Mouse (Mus musculus): Measurements from ENCODE around the gene Xylt1.

The Xylt1 gene

DNA sequence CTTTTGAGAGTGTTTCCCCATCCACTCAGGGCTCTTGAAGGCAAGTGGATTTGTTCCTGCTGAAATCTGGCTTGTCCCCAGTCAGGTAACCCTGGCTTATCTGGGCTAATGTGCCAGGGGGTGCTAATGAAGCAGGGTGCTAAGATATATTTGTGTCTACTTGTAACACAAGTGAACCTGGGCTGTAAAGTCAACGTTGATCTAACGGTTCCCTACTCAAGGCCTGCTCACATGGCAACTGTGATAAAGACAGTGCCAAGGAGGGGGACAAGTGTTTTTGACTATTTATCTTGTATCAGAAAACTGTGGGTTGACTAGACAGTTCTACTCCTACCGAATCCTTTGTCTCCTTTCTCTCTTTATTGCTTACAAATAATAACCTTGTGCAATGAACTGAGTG, 8.3 kb downstream of the Xylt1 start:
- in situ Hi-C loops (cut with MboI; ENCODE audit: low pct_unique_long_range_greater_than_20kb in 1 of 2, low sequenced_read_pairs in 2 of 2, unreplicated experiment in 1 of 2), result loop anchor here in 1 of 2 experiments (10.0 kb wide), 1 partner anchor 246 kb away; no protein-coding TSS in a partner anchor

DNA sequence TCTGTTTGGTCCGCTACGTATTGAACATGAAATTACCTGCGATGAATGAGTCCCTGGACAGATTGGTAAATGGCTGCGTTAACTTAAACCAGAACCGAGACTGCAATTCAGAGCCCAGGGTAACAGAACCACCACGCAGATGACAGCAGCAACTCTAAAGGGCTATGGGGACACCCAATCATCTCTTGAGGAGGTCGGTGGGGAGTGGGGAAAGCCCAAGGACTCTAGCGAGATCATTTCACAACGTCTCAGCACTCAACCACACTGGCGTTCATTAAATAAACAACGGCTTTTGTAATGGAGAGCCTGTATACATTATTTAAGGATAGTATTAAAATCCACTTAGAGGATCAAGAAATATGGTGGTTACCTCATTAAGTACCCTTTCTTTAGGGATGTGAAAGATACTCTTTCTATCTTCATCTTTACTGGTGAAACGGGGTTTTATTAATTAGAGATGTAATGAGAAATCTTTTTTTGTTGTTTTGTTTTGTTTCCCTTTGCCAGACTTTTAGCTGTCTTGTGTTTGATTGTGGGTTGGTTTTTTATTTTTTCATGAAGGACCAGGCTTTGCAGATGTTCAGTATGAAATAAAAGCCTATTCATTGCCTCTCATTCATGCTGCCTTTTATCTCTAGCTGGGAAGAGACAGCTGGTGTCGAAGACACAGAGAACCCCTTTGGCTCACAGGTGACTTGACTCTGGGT, 12.2 kb downstream of the Xylt1 start:
- in situ Hi-C loops (cut with MboI; ENCODE audit: low pct_unique_long_range_greater_than_20kb in 1 of 2, low sequenced_read_pairs in 2 of 2, unreplicated experiment in 1 of 2), result no loop called here

DNA sequence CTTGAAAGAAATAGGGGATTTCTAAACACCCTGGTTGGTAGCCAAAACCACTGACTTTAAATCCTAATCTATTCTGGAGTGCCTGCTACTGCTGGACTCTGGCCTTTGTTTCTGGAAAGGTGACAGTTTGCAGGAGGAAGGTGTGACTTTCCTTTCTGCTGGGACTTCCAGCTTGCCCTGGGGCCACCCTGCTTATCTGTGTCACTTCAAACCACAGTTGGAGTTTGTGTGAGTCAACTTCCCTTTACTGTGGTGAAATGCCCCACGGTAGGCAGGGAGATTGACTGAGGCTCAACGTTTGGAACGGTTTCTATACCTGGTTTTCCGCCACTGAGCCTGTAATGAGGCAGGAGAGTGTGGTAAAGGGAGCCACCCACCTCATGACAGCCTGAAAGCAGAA, 13.2 kb downstream of the Xylt1 start:
- in situ Hi-C loops (cut with MboI; ENCODE audit: low pct_unique_long_range_greater_than_20kb in 1 of 2, low sequenced_read_pairs in 2 of 2, unreplicated experiment in 1 of 2), result no loop called here

DNA sequence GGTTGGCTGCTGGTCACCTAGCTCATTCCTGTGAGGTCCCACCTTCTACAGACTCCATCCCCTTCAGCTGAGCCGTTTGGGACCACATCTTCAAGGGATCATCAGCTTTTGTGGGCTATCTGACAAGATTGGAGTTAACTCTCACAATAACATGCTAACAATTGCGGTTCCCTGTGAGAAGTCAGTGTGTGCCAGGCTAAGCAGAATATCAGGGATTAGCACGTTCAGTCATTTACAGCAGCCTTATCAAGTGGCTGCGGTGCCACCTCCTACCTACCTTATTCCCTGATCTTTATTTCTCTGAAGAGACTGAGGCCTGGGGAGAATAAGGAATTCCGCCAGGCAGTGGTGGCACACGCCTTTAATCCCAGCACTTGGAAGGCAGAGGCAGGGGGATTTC, 13.6 kb downstream of the Xylt1 start:
- in situ Hi-C loops (cut with MboI; ENCODE audit: low pct_unique_long_range_greater_than_20kb in 1 of 2, low sequenced_read_pairs in 2 of 2, unreplicated experiment in 1 of 2), result no loop called here

DNA sequence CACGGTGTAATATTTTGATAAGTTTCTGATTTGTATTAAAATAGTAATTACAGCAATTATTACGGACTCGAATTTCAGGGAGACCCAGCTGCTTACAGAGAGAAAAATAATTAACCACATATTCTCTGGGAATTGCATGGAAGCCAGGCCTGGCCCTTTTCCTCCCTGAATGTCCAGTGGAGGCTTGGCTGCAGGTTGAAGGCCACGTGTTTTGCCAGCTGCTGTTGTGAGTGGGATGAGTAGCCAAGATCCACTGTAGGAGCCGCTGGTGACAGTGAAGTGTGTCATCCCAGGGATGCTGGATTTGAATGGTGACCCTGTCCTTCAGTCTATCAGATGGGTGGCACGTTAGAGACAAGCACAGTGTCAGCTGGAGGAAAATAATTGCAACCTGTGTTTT, 14.7 kb downstream of the Xylt1 start:
- in situ Hi-C loops (cut with MboI; ENCODE audit: low pct_unique_long_range_greater_than_20kb in 1 of 2, low sequenced_read_pairs in 2 of 2, unreplicated experiment in 1 of 2), result no loop called here

DNA sequence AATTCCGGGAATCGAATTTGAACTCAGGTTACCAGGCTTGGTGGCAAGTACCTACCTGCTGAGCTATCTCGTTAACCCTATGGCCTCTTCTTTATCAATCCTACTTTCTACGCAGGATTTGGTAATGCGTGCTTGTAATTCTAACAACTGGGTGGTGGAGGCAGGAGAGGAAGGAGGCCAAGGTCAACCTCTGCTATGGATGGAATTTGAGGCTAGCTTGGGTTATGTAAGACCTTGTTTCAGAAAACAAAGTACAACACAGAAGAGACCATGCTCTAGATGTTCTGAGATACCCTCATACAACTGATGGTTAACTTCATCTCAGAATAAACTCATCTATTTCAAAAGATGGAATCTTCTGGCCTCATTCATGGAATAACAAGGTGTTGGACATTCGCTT, 17.1 kb downstream of the Xylt1 start:
- in situ Hi-C loops (cut with MboI; ENCODE audit: low pct_unique_long_range_greater_than_20kb in 1 of 2, low sequenced_read_pairs in 2 of 2, unreplicated experiment in 1 of 2), result no loop called here

DNA sequence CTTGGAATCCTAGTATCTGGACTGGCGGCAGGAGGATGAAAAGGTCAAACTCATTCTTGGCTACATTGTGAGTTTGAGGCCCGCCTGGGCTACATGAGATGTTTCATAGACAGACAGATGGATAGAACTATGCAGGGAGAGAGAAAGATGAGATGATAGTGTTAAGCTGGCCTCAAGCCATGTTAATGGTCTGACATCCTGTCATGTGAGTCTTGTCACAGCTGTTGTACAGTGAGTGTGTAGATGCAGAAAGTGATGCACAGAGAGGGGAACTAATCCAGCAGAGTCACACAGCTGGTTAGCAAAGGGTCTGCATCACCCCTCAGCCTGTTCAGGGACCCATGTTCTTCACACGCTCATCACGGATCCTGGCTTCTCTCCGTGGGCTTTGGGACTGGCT, 19.2 kb downstream of the Xylt1 start:
- in situ Hi-C loops (cut with MboI; ENCODE audit: low pct_unique_long_range_greater_than_20kb in 1 of 2, low sequenced_read_pairs in 2 of 2, unreplicated experiment in 1 of 2), result no loop called here

DNA sequence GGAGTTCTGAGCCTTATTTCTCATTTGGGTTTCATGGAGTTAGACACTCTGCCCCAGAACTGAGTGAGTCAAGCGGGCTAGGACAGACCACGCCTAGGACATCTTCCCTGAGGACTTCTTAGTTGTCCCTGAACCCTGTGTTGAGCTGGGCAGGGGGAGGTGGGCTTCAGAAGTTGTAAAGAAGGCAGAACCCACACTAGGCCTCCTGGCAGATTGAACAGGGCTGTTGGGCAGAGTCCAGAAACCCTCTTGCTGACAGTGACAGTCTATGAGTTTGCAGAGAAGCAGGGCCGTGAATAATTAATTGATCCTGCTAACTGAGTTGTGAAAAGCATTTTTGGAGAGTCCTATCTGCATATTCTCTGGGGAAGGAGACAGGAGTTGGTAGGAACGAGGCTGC, 20.8 kb downstream of the Xylt1 start:
- in situ Hi-C loops (cut with MboI; ENCODE audit: low pct_unique_long_range_greater_than_20kb in 1 of 2, low sequenced_read_pairs in 2 of 2, unreplicated experiment in 1 of 2), result no loop called here

DNA sequence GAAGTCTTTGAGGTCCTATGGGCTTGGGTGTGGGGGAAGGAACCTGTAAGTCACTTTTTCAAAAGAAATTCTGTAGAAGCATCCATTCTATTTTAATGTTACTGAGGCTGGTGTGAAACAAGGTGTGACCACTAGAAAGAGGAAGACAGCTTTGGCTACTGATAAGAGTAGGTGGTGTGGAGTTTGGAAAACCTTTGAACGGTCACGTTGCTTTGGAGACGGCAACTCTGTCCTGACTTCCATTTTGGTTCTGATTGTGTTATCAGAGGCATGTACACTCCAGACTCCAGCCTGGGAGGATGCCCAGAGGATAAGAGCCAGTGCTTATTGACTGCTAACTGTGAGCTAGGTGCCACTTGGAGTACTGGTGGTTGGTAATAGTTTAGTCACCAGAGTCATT, 25.6 kb downstream of the Xylt1 start:
- in situ Hi-C loops (cut with MboI; ENCODE audit: low pct_unique_long_range_greater_than_20kb in 1 of 2, low sequenced_read_pairs in 2 of 2, unreplicated experiment in 1 of 2), result no loop called here

DNA sequence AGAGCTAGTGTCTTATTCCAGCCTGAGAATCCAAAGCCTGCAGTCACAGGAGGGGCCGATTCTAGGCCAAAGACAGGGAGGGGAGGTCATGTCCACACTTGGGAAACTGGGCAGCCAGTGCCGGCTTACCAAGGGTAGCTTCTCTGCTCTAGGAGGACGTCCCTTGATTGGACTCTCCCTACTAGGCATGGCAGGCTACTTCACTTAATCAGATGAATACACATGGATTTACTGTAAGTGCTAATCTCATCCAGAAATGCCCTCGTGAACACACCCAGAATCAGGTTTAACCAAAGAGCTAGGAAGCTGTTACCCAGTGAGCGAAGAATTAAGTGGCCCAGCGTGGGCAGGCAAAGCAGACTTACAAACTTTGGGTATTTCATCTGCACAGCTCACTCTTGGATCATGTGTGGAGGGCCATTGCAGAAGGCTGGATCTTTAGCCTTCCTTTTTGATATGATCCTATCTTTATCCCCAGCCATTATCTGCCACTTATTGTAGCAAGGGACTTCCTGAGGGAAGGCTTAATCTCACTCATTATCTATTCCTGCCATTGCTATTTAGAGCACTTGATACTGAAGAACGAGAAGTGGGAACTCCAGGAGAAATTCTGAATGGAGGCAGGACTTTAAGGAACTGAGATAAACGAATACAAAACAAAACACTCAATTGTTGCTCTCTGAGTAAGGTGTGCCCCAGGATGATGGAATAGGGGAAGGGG, 28.6 kb downstream of the Xylt1 start:
- in situ Hi-C loops (cut with MboI; ENCODE audit: low pct_unique_long_range_greater_than_20kb in 1 of 2, low sequenced_read_pairs in 2 of 2, unreplicated experiment in 1 of 2), result no loop called here

DNA sequence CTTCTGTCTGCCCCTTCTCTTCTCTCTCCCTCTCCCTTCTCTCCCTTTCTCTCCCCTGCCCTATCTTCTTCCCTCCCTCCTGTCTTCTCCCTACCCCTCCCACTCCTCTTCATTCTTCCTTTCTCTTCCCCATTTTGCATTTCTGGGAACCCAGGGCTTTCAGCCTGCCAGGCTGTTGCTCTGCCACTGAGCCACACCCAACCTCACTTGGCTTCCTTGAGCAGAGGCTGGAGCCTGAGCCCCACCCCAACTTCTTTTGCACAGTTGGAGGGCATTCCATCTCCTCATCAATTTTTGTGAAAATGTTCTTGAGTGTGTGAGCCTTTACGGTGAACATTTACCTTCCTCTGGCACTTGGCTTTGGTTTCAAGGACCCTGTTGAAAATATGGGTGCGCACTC, 31.1 kb downstream of the Xylt1 start:
- in situ Hi-C loops (cut with MboI; ENCODE audit: low pct_unique_long_range_greater_than_20kb in 1 of 2, low sequenced_read_pairs in 2 of 2, unreplicated experiment in 1 of 2), result no loop called here

DNA sequence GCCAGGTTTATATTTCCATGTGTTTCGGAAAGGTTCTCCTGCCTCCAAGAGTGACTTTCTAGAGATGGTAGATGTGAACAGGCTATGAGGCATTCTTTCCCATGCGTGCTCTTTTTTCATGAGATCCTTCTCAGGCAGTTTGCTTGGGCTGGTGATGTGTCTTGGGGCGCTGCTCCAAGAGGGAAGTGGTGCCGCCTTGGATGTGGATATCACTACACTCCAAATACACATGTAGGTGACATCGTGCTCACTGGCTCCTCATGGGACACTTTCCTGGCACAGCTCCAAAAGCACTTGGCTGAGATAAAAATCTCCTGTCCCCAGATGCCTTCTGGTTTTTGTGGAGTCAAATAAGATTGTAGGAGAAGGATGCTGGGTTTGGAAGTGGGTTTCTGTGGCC, 31.6 kb downstream of the Xylt1 start:
- in situ Hi-C loops (cut with MboI; ENCODE audit: low pct_unique_long_range_greater_than_20kb in 1 of 2, low sequenced_read_pairs in 2 of 2, unreplicated experiment in 1 of 2), result no loop called here

DNA sequence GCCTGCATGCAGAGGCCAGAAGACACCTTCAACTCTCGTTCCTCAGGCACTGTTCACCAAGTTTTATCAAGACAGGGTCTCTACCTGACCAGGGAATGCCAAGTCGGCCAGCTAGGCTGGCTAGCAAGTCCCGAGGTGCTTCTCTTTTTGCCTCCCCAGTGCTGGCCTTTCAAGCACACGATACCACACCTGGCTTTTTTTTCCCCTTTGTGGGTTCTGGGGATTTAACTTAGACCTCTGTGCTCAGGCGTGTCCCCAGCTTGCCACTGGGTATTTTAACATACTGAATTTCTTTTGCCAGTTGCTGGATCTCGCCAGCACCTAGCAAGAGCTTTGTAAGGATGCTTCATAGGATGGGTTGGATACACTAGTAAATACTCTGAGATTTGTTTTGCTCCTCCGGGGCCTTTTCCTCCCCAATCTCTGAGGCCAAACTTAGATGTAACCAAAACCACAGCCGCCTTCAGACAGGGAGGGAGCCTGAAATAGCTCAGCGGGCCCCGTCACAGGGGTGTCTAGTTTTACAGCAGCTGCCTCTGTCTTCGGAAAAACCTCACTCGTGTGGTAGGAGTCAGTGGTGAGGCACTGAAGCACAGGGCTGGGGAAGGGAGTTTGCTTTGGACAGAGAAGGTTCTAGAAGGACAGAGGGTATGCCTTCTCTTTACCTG, 33.7 kb downstream of the Xylt1 start:
- in situ Hi-C loops (cut with MboI; ENCODE audit: low pct_unique_long_range_greater_than_20kb in 1 of 2, low sequenced_read_pairs in 2 of 2, unreplicated experiment in 1 of 2), result no loop called here

DNA sequence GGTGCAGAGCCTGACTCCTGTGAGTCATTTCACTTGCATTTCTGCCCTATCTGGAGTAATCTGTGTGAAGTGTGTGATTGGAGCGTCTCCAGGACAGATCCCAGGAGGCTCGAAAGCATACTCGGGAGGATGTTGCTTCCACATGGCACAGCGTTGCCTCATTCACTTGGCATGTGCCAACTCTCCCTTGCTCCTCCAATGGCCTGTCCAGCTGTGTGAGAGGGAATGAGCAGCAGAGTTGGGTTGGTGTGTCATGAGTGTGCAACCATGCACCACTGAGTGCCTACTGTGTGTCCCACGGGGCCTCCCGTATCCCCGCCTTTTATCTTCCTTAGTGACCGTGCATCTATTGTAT, 34.2 kb downstream of the Xylt1 start:
- in situ Hi-C loops (cut with MboI; ENCODE audit: low pct_unique_long_range_greater_than_20kb in 1 of 2, low sequenced_read_pairs in 2 of 2, unreplicated experiment in 1 of 2), result no loop called here

DNA sequence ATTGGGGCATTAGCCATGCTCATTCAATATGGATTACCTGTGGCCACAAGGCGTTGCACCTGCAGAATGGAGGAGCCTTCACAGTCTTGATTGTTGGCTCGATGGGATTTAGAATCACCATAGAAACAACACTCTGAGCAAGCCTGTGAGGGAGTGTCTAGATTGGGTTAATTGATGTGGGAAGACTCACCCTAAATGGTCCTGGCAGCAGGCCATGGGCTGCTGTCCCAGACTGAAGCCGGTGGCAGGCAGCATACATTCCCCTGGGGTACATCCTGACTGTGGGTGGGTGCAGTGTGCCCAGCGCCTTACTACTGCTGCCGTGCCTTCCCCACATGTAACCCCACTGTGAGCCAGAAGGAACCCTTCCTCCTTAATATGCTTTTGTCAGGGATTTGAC, 38.3 kb downstream of the Xylt1 start:
- in situ Hi-C loops (cut with MboI; ENCODE audit: low pct_unique_long_range_greater_than_20kb in 1 of 2, low sequenced_read_pairs in 2 of 2, unreplicated experiment in 1 of 2), result no loop called here

DNA sequence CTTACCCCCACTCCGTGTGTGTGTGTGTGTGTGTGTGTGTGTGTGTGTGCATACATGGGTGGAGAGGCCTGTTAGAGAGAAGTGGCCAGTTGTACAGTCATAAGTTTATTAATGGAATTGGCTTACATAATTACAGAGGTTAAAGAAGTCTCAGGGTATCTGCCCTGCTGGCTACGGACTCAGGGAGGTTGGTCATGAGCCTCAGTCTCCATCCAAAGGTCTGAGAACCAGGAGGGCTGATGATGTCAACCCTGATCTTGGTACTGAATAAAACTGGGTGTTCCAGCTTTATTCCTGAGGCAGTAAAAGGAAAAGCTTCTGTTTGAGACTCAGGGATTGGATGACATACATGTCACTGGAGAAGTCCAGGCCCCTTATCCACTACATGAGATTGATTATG, 39.1 kb downstream of the Xylt1 start:
- in situ Hi-C loops (cut with MboI; ENCODE audit: low pct_unique_long_range_greater_than_20kb in 1 of 2, low sequenced_read_pairs in 2 of 2, unreplicated experiment in 1 of 2), result no loop called here

DNA sequence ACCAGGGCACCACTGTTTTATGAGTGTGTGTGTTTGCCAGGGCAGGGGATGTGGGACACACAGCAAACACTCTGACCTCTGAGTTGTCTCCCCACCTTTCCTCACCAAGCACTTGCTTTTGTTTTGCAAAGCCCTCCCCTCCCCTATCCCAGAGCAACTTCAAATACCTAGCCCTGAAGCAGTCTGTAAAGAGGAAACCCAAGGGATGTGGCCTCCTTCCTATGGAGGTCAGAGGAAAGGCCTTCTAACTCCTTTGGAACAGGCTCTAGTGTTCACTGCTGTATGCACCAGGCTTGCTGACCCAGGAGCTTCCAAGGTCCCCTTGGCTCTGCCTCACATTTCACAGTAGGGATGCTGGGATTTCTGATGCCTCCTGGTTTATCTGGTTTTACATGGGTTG, 39.5 kb downstream of the Xylt1 start:
- in situ Hi-C loops (cut with MboI; ENCODE audit: low pct_unique_long_range_greater_than_20kb in 1 of 2, low sequenced_read_pairs in 2 of 2, unreplicated experiment in 1 of 2), result no loop called here

DNA sequence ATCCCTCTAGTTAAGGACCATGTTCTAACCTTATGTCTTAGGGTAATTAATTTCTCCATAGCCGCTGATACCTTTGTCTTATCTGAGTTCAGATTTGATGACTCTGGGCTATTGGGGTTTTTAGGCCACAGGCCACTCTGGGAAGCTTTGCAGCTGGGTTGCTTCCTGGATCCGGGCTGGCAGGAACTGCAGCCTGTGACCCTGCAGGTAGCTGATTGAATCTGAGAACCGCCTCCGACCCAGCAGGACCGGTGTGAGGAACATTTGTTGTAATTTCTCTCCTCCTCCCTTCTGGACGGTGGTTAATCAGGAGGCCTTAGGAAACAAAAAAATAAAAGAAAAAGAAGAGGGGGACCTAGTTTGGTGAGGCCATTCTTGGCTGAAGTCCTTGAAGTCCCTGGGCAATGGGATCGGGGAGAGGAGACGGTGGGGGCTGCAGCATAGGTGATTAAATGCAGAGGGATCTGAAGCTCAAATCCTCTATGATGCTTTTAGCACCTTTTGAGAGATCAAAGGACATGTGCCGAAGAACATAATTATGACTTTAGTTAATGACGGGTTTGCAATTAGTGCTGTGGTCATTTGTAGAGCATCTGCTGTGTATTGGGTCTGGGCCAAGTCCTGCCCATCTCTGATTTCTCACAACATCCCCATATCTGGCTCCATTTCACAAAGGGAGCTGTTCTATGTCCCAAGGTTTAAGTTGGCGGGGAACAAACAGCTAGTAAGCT, 40.2 kb downstream of the Xylt1 start:
- in situ Hi-C loops (cut with MboI; ENCODE audit: low pct_unique_long_range_greater_than_20kb in 1 of 2, low sequenced_read_pairs in 2 of 2, unreplicated experiment in 1 of 2), result no loop called here

DNA sequence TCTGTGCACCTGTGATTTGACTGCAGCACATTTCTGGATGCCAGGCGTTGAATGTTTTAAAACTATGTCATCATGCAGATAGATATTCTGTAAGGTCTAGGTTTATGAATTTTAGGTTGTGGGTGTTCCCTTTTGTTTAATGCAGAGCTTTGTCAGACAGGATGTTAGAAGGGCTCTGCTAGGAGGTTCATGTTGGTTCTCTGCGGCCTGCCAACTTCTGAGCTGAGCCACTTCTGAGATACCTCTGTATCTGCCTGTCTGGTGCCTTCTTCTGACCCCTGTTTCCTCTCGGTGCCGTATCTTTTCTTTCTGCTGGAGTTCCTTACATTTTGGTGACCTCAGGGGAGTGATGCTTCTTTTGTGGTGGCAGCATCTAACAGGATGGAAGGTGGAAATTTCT, 44.1 kb downstream of the Xylt1 start:
- in situ Hi-C loops (cut with MboI; ENCODE audit: low pct_unique_long_range_greater_than_20kb in 1 of 2, low sequenced_read_pairs in 2 of 2, unreplicated experiment in 1 of 2), result no loop called here
